Mouse (Mus musculus) embryonic facial prominence, embryonic 12.5 days (tissue): ENCODE data around the gene Mcrip1. TPM values are rescaled to one million over a fixed set of nuclear protein-coding genes. Genes with fewer than 3 reads are reported as not detected.

Experiments
- ATAC-seq: fragments of 200-750 bp; cut with Nextera tagmentation; 2 replicates; pipeline ENCODE4 v1.8.0; 2017; ENCODE audit not compliant: insufficient number of reproducible peaks, insufficient read depth, low FRiP score, low TSS enrichment
- H3K27ac ChIP-seq: fragments of 300-500 bp; sonication (generic); 2 replicates; pipeline ENCODE4 v1.5.1; 2016; ENCODE audit warnings: mild to moderate bottlenecking
- H3K27me3 ChIP-seq: fragments of 300-500 bp; sonication (generic); 2 replicates; pipeline ENCODE4 v1.6.1; 2016; ENCODE audit warnings: mild to moderate bottlenecking, moderate library complexity
- H3K36me3 ChIP-seq: fragments of 300-500 bp; sonication (generic); 2 replicates; pipeline ENCODE4 v1.6.1; 2016; ENCODE audit warnings: mild to moderate bottlenecking
- H3K4me1 ChIP-seq: fragments of 300-500 bp; sonication (generic); 2 replicates; pipeline ENCODE4 v1.6.1; 2016
- H3K4me2 ChIP-seq: fragments of 300-500 bp; sonication (generic); replicated peaks from 2 replicates; pipeline ENCODE4 v1.6.1; 2016; ENCODE audit warnings: mild to moderate bottlenecking, moderate library complexity
- H3K4me3 ChIP-seq: fragments of 300-500 bp; sonication (generic); 2 replicates; pipeline ENCODE4 v1.5.1; 2016; ENCODE audit warnings: mild to moderate bottlenecking
- H3K9ac ChIP-seq: fragments of 300-500 bp; sonication (generic); 2 replicates; pipeline ENCODE4 v1.6.1; 2016; ENCODE audit warnings: mild to moderate bottlenecking, moderate library complexity
- H3K9me3 ChIP-seq: fragments of 300-500 bp; sonication (generic); 2 replicates; pipeline ENCODE4 v1.6.1; 2016; ENCODE audit warnings: mild to moderate bottlenecking, moderate library complexity
- WGBS: fragments of 180-500 bp; shearing (Covaris S2); methylation state at CpG from one replicate; pipeline ENCODE4 v1.1.7; 2016; 5-methylcytosine and 5-hydroxymethylcytosine counted together
- polyA plus RNA-seq: library from polyadenylated mRNA; unstranded; fragments of >200 nt; fragmentation: Nextera tagmentation; extraction: Ambion mirVana; gene quantifications from 2 replicates; pipeline ENCODE4 v1.2.1, GENCODE M21; 2016

The Mcrip1 gene
- polyA plus RNA-seq, 1 experiment from 2014 or later: 234 TPM

DNA sequence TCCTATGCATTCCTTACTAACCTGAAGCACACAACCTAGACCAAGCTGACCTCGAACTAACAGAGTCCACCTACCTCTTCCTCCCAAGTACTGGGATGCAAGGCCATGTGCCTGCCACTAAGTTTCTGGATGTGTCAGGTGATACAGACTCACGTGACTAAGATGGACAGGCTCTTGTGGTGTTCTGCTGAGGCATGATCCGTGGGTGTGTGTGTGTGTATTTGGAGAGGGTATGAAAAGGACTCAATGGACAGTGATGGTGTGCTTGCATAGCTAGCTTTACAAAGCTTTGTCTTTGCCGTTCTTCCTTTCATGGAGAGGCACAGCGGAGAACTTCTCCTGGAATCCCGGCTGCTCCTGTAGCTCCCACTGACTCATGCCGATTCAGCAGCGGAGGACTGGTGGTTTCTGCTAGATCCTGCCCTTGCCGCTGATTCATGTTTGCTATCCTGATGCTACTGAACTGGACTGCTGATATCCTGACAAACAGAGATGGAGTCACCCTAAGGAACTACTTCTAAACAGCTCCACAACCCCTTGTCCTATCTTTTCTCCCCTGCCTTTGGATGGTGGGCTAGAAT, 41.1 kb downstream of the Mcrip1 start:
- Histone ChIP-seq H3K9ac (no peak overlapping the region), H3K4me3 (no peak overlapping the region), H3K27me3 (no peaks in the 10 kb centered on the region), H3K4me1 (peaks cover 6% of the 10 kb centered on the region), H3K4me2 (no peak overlapping the region), H3K27ac (no peak overlapping the region), H3K9me3 (no peaks in the 10 kb centered on the region), H3K36me3 (no peaks in the 10 kb centered on the region)
- ATAC-seq: no peak
- WGBS: 89% methylated on average over 9 of the region's 9 CpGs

DNA sequence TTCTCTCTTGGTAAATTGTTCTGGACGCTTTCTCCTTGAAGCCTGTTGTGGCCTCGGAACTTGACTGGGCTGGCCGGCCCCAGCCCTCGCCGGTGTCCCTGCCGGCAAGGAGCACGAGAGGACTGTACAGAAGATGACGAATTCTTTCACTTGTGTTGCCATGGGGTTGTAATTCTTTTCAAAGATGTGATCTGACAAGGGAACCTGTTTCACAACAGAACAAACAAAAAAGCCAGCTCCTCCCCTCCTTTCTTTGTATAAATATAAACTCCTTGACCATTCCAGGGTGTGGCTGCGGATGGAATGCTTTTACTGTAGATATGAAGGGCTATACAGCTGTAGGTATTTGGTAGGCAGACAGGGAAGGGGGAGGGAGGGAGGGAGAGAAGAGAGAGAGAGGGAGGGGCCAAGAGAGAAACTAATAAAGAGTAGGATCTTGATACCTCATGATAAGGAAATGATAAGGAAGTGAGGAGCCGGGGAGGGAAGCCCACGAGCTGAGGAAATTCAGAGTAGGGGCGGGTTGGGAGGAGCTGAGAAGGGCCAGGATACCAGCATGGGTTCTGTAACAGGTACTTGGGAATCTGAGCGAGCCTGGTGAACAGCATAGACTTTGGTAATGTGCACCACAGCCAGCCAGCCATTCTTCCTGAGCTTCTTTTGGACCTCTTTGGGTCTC, 41.8 kb downstream of the Mcrip1 start:
- no peak overlapping the region for H3K27ac ChIP-seq
- no peaks in the 10 kb centered on the region for H3K27me3 ChIP-seq
- H3K4me2 ChIP-seq: no peak overlapping the region
- 81% methylated on average over 13 of the region's 13 CpGs for WGBS
- no peak overlapping the region for H3K9ac ChIP-seq
- no peak for ATAC-seq
- peaks cover 6% of the 10 kb centered on the region for H3K4me1 ChIP-seq
- H3K9me3 ChIP-seq: no peaks in the 10 kb centered on the region
- H3K4me3 ChIP-seq: no peak overlapping the region
- H3K36me3 ChIP-seq: no peaks in the 10 kb centered on the region

DNA sequence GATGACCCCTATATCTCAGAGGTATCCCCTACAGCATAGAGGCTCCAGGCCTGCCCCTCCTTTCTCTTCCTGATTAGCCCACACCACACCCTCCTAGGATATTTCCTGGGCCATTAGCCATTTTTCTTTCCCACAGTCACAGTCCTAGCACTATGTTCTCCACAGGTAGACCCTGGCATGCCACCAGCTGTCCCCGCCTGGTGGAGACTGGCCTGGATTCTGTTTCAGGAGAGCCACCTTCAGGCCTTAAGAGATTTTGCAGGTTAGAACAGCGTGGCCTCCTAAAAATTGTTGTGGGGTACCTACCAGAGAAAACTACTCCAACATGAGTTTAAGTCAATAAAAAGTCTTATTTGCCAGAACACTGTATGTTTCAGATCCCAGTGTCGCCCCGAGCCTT, 42.6 kb downstream of the Mcrip1 start:
- Histone ChIP-seq H3K4me3 (no peak overlapping the region), H3K36me3 (no peaks in the 10 kb centered on the region), H3K4me2 (no peak overlapping the region), H3K9ac (no peak overlapping the region), H3K27ac (no peak overlapping the region), H3K27me3 (no peaks in the 10 kb centered on the region), H3K4me1 (peaks cover 6% of the 10 kb centered on the region), H3K9me3 (no peaks in the 10 kb centered on the region)
- WGBS: 70% methylated on average over 4 of the region's 4 CpGs
- ATAC-seq: no peak

DNA sequence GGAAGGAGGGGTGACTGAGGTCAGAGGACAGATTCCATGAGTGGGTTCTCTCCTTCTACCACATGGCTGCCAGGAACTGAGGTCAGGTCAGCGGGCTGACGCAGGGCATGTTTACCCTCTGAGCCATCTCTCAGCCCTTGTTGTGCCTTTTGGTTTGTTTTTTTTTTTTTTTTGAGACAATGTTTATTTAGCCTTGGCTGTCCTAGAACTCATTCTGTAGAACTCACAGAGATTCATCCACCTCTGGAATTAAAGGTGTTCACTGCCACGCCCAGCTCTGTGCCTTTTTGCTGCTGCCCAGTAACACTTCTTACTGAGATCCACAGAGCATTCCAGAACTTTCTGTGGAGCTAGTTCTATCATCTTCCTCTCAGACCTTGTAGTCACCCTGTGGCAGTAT, 43.9 kb downstream of the Mcrip1 start:
- H3K4me3 ChIP-seq: no peak overlapping the region
- ATAC-seq: no peak
- H3K27me3 ChIP-seq: no peaks in the 10 kb centered on the region
- H3K27ac ChIP-seq: no peak overlapping the region
- H3K9ac ChIP-seq: no peak overlapping the region
- H3K36me3 ChIP-seq: no peaks in the 10 kb centered on the region
- H3K9me3 ChIP-seq: no peaks in the 10 kb centered on the region
- 81% methylated on average over 3 of the region's 3 CpGs for WGBS
- H3K4me2 ChIP-seq: no peak overlapping the region
- peaks cover 5% of the 10 kb centered on the region for H3K4me1 ChIP-seq

DNA sequence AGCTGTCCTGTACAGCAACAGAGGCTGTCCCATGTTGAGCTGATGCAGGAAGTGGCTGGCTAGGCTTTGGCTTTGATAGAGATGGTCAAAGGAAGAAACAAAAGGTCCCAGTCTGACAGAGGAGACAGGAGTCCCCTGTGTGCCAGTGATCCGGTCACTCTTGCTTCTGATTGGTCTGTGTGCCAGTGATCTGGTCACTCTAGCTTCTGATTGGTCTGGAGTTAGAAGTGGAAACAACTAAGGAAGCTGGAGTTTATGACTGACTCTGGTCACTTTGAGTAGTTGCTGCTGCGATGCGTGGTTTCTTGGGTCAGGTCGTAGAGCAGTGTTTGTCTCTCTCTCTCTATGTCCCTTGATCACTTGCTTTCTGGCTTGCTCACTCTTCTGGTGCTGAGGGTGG, 47.8 kb downstream of the Mcrip1 start:
- Histone ChIP-seq H3K36me3 (peaks cover 27% of the 10 kb centered on the region), H3K9ac (no peak overlapping the region), H3K27ac (no peak overlapping the region), H3K4me2 (no peak overlapping the region), H3K9me3 (no peaks in the 10 kb centered on the region), H3K4me3 (no peak overlapping the region), H3K27me3 (no peaks in the 10 kb centered on the region), H3K4me1 (no peaks in the 10 kb centered on the region)
- ATAC-seq: no peak
- 87% methylated on average over 4 of the region's 4 CpGs for WGBS

DNA sequence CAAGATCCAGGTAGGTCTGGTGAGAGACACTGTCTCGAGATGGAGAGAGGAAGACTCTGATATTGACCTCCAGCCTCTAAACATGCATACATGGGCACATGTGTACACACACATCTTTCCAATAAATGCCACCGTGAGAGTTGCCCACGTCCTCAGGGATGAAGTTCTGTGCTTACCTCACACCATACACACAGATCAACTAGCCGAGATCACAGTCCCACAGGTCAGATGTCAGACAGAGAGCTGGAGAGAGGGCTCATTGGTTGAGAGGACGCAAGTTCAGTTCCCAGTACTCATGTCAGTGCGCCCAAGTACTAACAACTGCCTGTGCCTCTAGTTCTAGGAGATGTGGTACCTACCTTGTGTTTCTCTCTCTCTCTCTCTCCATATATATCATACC, 48.5 kb downstream of the Mcrip1 start:
- WGBS: 57% methylated on average over 6 of the region's 6 CpGs
- Histone ChIP-seq H3K27me3 (no peaks in the 10 kb centered on the region), H3K27ac (no peak overlapping the region), H3K36me3 (peaks cover 34% of the 10 kb centered on the region), H3K9ac (no peak overlapping the region), H3K4me2 (no peak overlapping the region), H3K4me1 (no peaks in the 10 kb centered on the region), H3K9me3 (no peaks in the 10 kb centered on the region), H3K4me3 (no peak overlapping the region)
- no peak for ATAC-seq

DNA sequence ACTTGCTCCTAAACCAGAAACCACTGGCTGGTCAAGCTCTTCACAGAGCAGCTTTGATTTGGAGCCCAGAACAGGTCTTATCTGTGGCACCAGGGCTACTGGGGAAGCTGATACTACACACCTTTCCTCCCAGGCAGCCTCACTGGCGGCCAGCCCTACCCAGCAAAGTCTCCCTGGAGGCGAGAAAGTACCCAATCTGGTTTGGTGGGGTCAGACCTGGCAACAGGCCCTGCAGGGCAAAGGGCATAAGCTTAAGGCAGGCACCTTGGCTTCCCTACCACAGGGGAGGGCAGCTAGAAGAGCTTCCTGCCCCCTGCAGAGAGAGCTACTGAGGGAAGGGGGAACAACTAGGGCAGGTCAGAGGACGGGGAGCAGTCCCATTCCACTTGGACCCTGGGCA, 49.2 kb downstream of the Mcrip1 start:
- Histone ChIP-seq H3K4me1 (no peaks in the 10 kb centered on the region), H3K9me3 (no peaks in the 10 kb centered on the region), H3K4me3 (no peak overlapping the region), H3K27ac (no peak overlapping the region), H3K9ac (no peak overlapping the region), H3K4me2 (no peak overlapping the region), H3K27me3 (no peaks in the 10 kb centered on the region), H3K36me3 (peaks cover 39% of the 10 kb centered on the region)
- WGBS: 18% methylated on average over 3 of the region's 3 CpGs
- ATAC-seq: no peak

DNA sequence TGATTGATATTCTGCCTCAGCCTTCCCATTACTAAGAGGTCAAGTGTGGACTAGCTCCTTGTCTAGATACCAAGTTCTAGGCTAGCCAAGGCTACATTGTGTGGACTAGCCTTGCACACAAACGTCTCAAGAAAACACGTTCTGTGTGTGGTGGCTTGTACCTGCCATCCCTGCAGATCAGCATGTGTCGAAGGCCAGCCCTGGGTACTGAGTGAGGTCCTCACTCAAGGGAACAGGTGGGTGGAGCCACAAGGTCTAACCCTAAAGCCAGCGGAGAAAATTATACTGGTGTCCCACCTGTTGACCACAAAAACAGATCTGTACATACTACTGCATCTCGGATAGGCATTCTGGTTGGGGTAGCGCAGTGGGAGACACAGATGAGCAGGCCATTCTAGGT, 49.6 kb downstream of the Mcrip1 start:
- Histone ChIP-seq H3K9ac (no peak overlapping the region), H3K27me3 (no peaks in the 10 kb centered on the region), H3K9me3 (no peaks in the 10 kb centered on the region), H3K4me2 (no peak overlapping the region), H3K36me3 (peaks cover 44% of the 10 kb centered on the region), H3K4me3 (no peak overlapping the region), H3K4me1 (no peaks in the 10 kb centered on the region), H3K27ac (no peak overlapping the region)
- 83% methylated on average over 6 of the region's 6 CpGs for WGBS
- no peak for ATAC-seq

DNA sequence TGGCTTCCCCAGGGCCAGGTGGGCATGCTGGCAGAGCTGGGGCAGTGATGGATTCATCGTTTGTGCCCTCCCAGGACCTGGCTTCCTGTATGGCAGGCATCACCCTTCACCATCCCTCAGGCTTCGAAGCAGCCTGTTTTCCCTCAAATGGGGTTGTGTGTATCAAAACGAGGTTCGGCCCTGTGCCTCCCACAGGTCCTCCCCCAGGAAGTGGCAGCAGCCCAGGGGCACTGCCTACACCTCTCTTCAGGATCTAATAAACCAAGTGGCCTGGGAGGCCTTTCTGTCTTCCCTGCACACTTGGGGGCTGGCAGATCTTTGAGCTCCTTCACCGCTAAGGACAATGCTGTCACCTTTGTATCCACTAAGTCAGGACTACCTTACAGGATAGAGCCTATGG, 50.6 kb downstream of the Mcrip1 start:
- no peaks in the 10 kb centered on the region for H3K4me1 ChIP-seq
- no peak for ATAC-seq
- no peaks in the 10 kb centered on the region for H3K9me3 ChIP-seq
- no peak overlapping the region for H3K27ac ChIP-seq
- H3K9ac ChIP-seq: no peak overlapping the region
- H3K4me3 ChIP-seq: no peak overlapping the region
- H3K36me3 ChIP-seq: peaks cover 49% of the 10 kb centered on the region
- WGBS: 85% methylated on average over 5 of the region's 5 CpGs
- H3K27me3 ChIP-seq: no peaks in the 10 kb centered on the region
- H3K4me2 ChIP-seq: no peak overlapping the region

DNA sequence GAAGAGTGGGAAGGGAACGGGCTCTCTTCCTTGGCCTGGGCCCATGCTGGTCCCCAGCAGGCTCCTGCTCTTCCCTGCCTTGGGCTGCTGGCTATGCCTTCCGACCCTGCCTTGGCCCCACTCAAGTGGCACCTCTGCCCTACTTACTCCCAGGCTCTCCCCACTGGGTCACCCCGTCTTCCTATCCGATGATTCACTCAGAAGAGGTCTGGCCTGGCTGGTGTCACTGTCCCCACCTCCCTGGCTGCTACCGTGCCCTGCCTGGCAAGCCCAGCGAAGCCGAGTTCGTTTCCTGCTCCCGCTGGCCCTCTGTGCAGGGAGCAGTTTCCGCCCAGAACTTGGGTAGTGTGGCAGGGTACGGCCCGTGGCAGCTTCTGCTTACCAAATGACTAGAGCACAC, 51.3 kb downstream of the Mcrip1 start:
- Histone ChIP-seq H3K4me3 (no peak overlapping the region), H3K9me3 (no peaks in the 10 kb centered on the region), H3K9ac (no peak overlapping the region), H3K27me3 (no peaks in the 10 kb centered on the region), H3K4me2 (no peak overlapping the region), H3K36me3 (peaks cover 49% of the 10 kb centered on the region), H3K27ac (no peak overlapping the region), H3K4me1 (peaks cover 6% of the 10 kb centered on the region)
- 91% methylated on average over 12 of the region's 12 CpGs for WGBS
- ATAC-seq: no peak

DNA sequence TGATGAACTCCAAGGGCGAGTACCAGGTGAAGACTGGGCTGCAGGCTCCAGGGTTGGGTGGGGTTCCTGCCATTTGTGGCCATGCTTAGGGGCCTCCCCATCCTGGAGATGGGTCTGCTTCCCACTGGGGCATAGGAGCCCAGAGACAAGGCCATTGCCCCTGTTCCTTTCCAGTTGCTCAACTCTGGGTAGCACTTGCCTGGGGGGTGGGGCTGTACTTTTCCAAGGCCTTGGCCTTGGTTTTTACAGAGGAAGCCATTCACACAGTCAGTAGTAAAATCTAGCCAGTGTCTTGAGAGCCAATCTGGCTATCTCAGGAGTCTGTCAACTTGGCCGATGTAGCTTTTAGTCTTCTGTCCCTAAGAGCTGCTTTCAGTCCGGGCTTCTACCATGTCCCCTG, 52.1 kb downstream of the Mcrip1 start:
- no peak overlapping the region for H3K27ac ChIP-seq
- ATAC-seq: no peak
- no peak overlapping the region for H3K4me3 ChIP-seq
- no peak overlapping the region for H3K4me2 ChIP-seq
- H3K27me3 ChIP-seq: no peaks in the 10 kb centered on the region
- H3K9ac ChIP-seq: no peak overlapping the region
- H3K9me3 ChIP-seq: no peaks in the 10 kb centered on the region
- WGBS: 88% methylated on average over 3 of the region's 3 CpGs
- peaks cover 49% of the 10 kb centered on the region for H3K36me3 ChIP-seq
- peaks cover 14% of the 10 kb centered on the region for H3K4me1 ChIP-seq

DNA sequence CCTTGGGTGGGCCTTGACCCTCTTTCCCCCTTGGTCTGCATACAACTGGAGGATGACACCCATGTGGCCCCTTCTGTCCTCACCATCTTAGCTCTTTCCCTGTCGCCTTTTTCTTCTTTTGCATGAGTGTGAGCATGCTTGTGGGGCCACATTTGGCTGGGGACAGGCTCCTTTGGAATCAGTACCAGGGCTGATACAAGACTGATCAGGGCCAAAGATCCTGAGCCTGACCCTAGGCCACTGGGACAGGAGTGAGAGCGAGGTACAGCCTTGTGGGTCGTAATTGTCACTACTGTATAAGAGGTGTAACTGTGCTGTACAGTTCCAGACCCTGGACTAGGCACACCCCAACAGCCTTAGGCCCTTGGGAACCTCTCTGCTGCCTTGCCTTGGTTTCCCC, 55.6 kb downstream of the Mcrip1 start:
- Histone ChIP-seq H3K4me2 (no peak overlapping the region), H3K4me3 (peak overlapping the region; percentile 95), H3K9me3 (no peaks in the 10 kb centered on the region), H3K36me3 (peaks cover 45% of the 10 kb centered on the region), H3K27me3 (no peaks in the 10 kb centered on the region), H3K27ac (no peak overlapping the region), H3K9ac (peak overlapping the region; percentile 85; the same call in 1 of the 2 replicates), H3K4me1 (peaks cover 31% of the 10 kb centered on the region)
- ATAC-seq: no peak
- 85% methylated on average over 3 of the region's 3 CpGs for WGBS
